Mouse (Mus musculus) forebrain, embryonic 16.5 days (tissue): ENCODE measurements around the gene Mast4. TPM values are rescaled to one million over a fixed set of nuclear protein-coding genes. Genes with fewer than 3 reads are reported as not detected.

Source experiments
- ATAC-seq: fragments of 200-750 bp; cut with Nextera tagmentation; 2 replicates; pipeline ENCODE4 v1.8.0; 2017; ENCODE audit warnings: mild to moderate bottlenecking, moderate library complexity
- H3K27ac ChIP-seq: fragments of 300-500 bp; sonication (generic); 2 replicates; pipeline ENCODE4 v1.5.1; 2014; ENCODE audit warnings: low read length, control low read depth
- H3K27me3 ChIP-seq: fragments of 300-500 bp; sonication (generic); replicated peaks from 2 replicates; pipeline ENCODE4 v1.6.1; 2014; ENCODE audit warnings: low read length; ENCODE audit not compliant: control insufficient read depth, insufficient read depth
- H3K36me3 ChIP-seq: fragments of 300-500 bp; sonication (generic); 2 replicates; pipeline ENCODE4 v1.6.1; 2014; ENCODE audit not compliant: control insufficient read depth, insufficient read depth
- H3K4me1 ChIP-seq: fragments of 300-500 bp; sonication (generic); replicated peaks from 2 replicates; pipeline ENCODE4 v1.6.1; 2014; ENCODE audit warnings: low read length; ENCODE audit not compliant: control insufficient read depth, insufficient read depth
- H3K4me2 ChIP-seq: fragments of 300-500 bp; sonication (generic); 2 replicates; pipeline ENCODE4 v1.6.1; 2014; ENCODE audit warnings: mild to moderate bottlenecking, low read length, control low read depth
- H3K4me3 ChIP-seq: fragments of 300-500 bp; sonication (generic); replicated peaks from 2 replicates; pipeline ENCODE4 v1.5.1; 2014; ENCODE audit warnings: mild to moderate bottlenecking, low read length, control low read depth
- H3K9ac ChIP-seq: fragments of 300-500 bp; sonication (generic); replicated peaks from 2 replicates; pipeline ENCODE4 v1.6.1; 2014; ENCODE audit warnings: low read depth, low read length, control low read depth
- H3K9me3 ChIP-seq: fragments of 300-500 bp; sonication (generic); 2 replicates; pipeline ENCODE4 v1.6.1; 2016; ENCODE audit warnings: low read length; ENCODE audit not compliant: control insufficient read depth
- WGBS: fragments of 180-500 bp; shearing (Covaris S2); extraction: QIAGEN DNeasy Blood & Tissue Kit; methylation state at CpG from one replicate; pipeline ENCODE4 v1.1.7; 2014; 5-methylcytosine and 5-hydroxymethylcytosine counted together
- polyA plus RNA-seq: library from polyadenylated mRNA; unstranded; fragments of >200 nt; fragmentation: Nextera tagmentation; extraction: Ambion mirVana; gene quantifications from 2 replicates; pipeline ENCODE4 v1.2.1, GENCODE M21; 2015

The Mast4 gene
- polyA plus RNA-seq, 1 experiment from 2014 or later, result 15.7 TPM

DNA sequence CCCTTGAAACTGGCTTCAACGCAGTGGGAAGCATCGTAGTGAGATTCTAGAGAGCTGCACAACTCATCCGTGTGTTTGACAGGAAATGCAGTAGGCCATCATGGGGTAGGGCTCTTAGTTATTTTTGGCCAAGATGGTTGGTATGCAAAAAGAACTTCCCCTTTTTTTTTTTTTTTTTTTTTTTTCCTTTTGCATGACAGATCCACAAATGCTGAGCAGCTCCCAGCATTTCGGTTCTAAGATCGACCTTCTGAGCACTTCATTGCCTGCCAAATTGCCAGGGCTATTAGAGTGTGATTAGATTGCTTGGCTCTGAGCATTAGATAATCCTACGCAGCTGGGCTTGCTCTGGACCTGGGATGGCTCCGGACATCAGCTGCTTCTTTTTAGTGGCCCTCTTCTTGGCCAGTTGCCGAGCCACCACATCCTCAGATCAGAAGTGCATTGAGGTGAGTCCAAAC, 640.9 kb downstream of the Mast4 start, which contains the start of gene Cd180:
TSS of gene Cd180 (plus strand) at position 218 of the 461 bp plus-strand sequence.
- 69% methylated on average over 8 of the region's 8 CpGs for WGBS
- Histone ChIP-seq H3K4me2 (no peak within 1 kb of the TSS), H3K36me3 (no peaks in the 10 kb centered on the region), H3K27ac (peak within 1 kb of the TSS; percentile 28; the same call in 1 of the 2 replicates), H3K9me3 (no peaks in the 10 kb centered on the region), H3K27me3 (no peaks in the 10 kb centered on the region), H3K4me3 (no peak within 1 kb of the TSS), H3K9ac (no peak within 1 kb of the TSS), H3K4me1 (peaks cover 6% of the 10 kb centered on the region; the same call in 1 of the 2 replicates)
- no peak for ATAC-seq

GRCm38 (mm10) chr13:102691408-102692150, 642.7 kb downstream of the Mast4 start:
- no peak overlapping the region for H3K9ac ChIP-seq
- H3K4me2 ChIP-seq, result no peak overlapping the region
- H3K9me3 ChIP-seq, result no peaks in the 10 kb centered on the region
- H3K4me3 ChIP-seq, result no peak overlapping the region
- no peak for ATAC-seq
- no peaks in the 10 kb centered on the region for H3K27me3 ChIP-seq
- no peak overlapping the region for H3K27ac ChIP-seq
- WGBS, result 34% methylated on average over 11 of the region's 11 CpGs
- no peaks in the 10 kb centered on the region for H3K36me3 ChIP-seq
- H3K4me1 ChIP-seq, result peaks cover 5% of the 10 kb centered on the region; the same call in 1 of the 2 replicates

DNA sequence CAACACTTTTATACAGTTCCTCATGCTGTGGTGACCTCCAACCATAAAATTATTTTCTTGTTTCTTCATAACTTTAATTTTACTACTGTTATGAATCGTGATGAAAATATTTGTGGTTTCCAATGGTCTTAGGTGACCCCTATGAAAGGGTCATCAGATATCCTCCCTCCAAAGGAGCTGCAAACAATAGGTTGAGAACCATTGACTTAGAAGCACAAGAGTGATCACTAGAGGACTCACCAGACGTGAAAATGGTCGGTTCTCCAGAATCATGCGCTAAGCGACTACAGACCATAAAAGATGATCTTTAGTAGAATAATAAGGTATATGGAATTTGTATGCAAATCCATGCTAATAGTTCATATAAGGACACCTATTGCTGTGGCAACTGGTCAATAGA, 644.1 kb downstream of the Mast4 start:
- Histone ChIP-seq H3K9ac (no peak overlapping the region), H3K36me3 (no peaks in the 10 kb centered on the region), H3K4me3 (no peak overlapping the region), H3K9me3 (no peaks in the 10 kb centered on the region), H3K27me3 (no peaks in the 10 kb centered on the region), H3K4me2 (no peak overlapping the region), H3K4me1 (peaks cover 5% of the 10 kb centered on the region; the same call in 1 of the 2 replicates), H3K27ac (no peak overlapping the region)
- WGBS, result 92% methylated on average over 5 of the region's 5 CpGs
- no peak for ATAC-seq

- no peaks in the 10 kb centered on the region for H3K9me3 ChIP-seq
- H3K27ac ChIP-seq, result no peak overlapping the region
- peaks cover 5% of the 10 kb centered on the region; the same call in 1 of the 2 replicates for H3K4me1 ChIP-seq
- no peak overlapping the region for H3K9ac ChIP-seq
- H3K36me3 ChIP-seq, result no peaks in the 10 kb centered on the region
- H3K4me3 ChIP-seq, result no peak overlapping the region
- no peak for ATAC-seq
- WGBS, result 81% methylated on average over 6 of the region's 6 CpGs
- no peaks in the 10 kb centered on the region for H3K27me3 ChIP-seq
- no peak overlapping the region for H3K4me2 ChIP-seq
Observed at GRCm38 (mm10) chr13:102689201-102690090, 644.9 kb downstream of the Mast4 start.

- Histone ChIP-seq H3K4me3 (no peak overlapping the region), H3K36me3 (no peaks in the 10 kb centered on the region), H3K4me1 (peaks cover 5% of the 10 kb centered on the region; the same call in 1 of the 2 replicates), H3K9me3 (no peaks in the 10 kb centered on the region), H3K4me2 (no peak overlapping the region), H3K27ac (no peak overlapping the region), H3K9ac (no peak overlapping the region), H3K27me3 (no peaks in the 10 kb centered on the region)
- ATAC-seq, result no peak
- WGBS, result 93% methylated on average over 1 of the region's 1 CpGs
Observed at GRCm38 (mm10) chr13:102688121-102688520, 646.2 kb downstream of the Mast4 start.

DNA sequence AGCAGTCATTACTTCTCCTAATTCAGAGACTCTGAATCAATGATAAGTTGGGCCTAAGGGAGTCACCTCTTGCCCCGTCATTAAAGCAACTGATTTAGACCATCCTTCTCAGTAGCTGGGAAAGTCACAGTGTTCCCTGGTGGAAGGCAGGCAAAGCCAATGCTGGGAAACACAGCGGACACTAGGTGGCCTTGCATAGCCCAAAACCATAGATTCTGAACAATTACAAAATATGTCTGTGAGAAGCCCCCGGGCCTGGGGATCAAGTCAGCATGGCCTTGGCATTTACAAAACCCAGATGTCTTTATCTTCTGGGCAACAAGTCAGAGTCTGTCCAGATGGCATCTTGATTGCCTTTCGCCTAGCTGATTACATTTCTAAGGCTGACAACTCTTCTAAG, 649.4 kb downstream of the Mast4 start:
- Histone ChIP-seq H3K36me3 (no peaks in the 10 kb centered on the region), H3K9ac (no peak overlapping the region), H3K4me1 (no peaks in the 10 kb centered on the region), H3K27ac (no peak overlapping the region), H3K9me3 (no peaks in the 10 kb centered on the region), H3K27me3 (no peaks in the 10 kb centered on the region), H3K4me2 (no peak overlapping the region), H3K4me3 (no peak overlapping the region)
- ATAC-seq, result no peak
- WGBS, result 79% methylated on average over 4 of the region's 4 CpGs
